Mouse (Mus musculus) heart, embryonic 12.5 days (tissue): ENCODE measurements around the gene Add1. TPM values are rescaled to one million over a fixed set of nuclear protein-coding genes. Genes with fewer than 3 reads are reported as not detected.
"Not testable (repeated sequence)": the region's sequence is repeated elsewhere in the genome, so short reads cannot be mapped to it uniquely, and the experiment has no call there.

Source experiments
- ATAC-seq: fragments of 200-750 bp; cut with Nextera tagmentation; 2 replicates; pipeline ENCODE4 v1.8.0; 2017; ENCODE audit warnings: moderate TSS enrichment, moderate library complexity; ENCODE audit not compliant: insufficient number of reproducible peaks, low FRiP score
- H3K27ac ChIP-seq: fragments of 300-500 bp; sonication (generic); 2 replicates; pipeline ENCODE4 v1.5.1; 2016; ENCODE audit warnings: mild to moderate bottlenecking, moderate library complexity; ENCODE audit not compliant: poor library complexity, severe bottlenecking
- H3K27me3 ChIP-seq: fragments of 300-500 bp; sonication (generic); replicated peaks from 2 replicates; pipeline ENCODE4 v1.6.1; 2016; ENCODE audit warnings: mild to moderate bottlenecking, moderate library complexity
- H3K36me3 ChIP-seq: fragments of 300-500 bp; sonication (generic); 2 replicates; pipeline ENCODE4 v1.6.1; 2016; ENCODE audit warnings: mild to moderate bottlenecking, moderate library complexity
- H3K4me1 ChIP-seq: fragments of 300-500 bp; sonication (generic); replicated peaks from 2 replicates; pipeline ENCODE4 v1.6.1; 2016; ENCODE audit warnings: mild to moderate bottlenecking
- H3K4me2 ChIP-seq: fragments of 300-500 bp; sonication (generic); 2 replicates; pipeline ENCODE4 v1.6.1; 2016; ENCODE audit warnings: mild to moderate bottlenecking, moderate library complexity
- H3K4me3 ChIP-seq: fragments of 300-500 bp; sonication (generic); 2 replicates; pipeline ENCODE4 v1.5.1; 2016; ENCODE audit warnings: mild to moderate bottlenecking
- H3K9ac ChIP-seq: fragments of 300-500 bp; sonication (generic); 2 replicates; pipeline ENCODE4 v1.6.1; 2016; ENCODE audit warnings: mild to moderate bottlenecking, moderate library complexity
- H3K9me3 ChIP-seq: fragments of 300-500 bp; sonication (generic); replicated peaks from 2 replicates; pipeline ENCODE4 v1.6.1; 2016; ENCODE audit warnings: mild to moderate bottlenecking, moderate library complexity
- WGBS: fragments of 180-500 bp; shearing (Covaris S2); methylation state at CpG from one replicate; pipeline ENCODE4 v1.1.7; 2016; 5-methylcytosine and 5-hydroxymethylcytosine counted together
- polyA plus RNA-seq: library from polyadenylated mRNA; unstranded; fragments of >200 nt; fragmentation: Nextera tagmentation; extraction: Ambion mirVana; gene quantifications from 2 replicates; pipeline ENCODE4 v1.2.1, GENCODE M21; 2016

The Add1 gene
- polyA plus RNA-seq, 1 experiment from 2014 or later: 189 TPM

- H3K4me3 ChIP-seq: 0 out of 2 replicates have a peak overlapping the region, but pooled peaks have one; percentile 13
- no peaks in the 10 kb centered on the region for H3K27me3 ChIP-seq
- H3K9me3 ChIP-seq: no peaks in the 10 kb centered on the region
- peak; percentile 78 for ATAC-seq
- H3K36me3 ChIP-seq: peaks cover 6% of the 10 kb centered on the region; the same call in 1 of the 2 replicates
- peaks cover 32% of the 10 kb centered on the region for H3K4me1 ChIP-seq
- H3K9ac ChIP-seq: peak overlapping the region; percentile 16
- 16% methylated on average over 5 of the region's 5 CpGs for WGBS
- H3K27ac ChIP-seq: peak overlapping the region; percentile 76
- H3K4me2 ChIP-seq: peak overlapping the region; percentile 45
Observed at GRCm38 (mm10) chr5:34582314-34582675, 8.8 kb downstream of the Add1 start.

DNA sequence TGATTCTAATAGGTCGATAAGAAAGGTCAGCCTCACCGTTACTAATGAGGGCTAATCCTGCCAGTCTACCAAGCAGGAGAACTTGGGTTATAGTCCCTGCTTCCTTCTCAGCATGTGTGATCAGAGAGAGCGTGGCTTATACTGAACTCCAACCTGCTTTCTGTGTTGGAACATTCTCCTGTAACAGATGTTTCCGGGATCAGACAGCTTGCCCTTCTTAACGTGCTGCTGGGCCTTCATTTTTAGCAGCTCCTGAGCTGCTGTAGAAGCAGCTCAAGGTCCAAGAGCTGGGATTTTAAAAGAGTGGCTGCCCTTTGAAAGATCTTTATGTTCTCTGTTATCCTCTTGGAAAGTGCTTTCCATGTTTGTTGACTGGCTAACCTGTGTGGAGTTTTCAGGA, 11.8 kb downstream of the Add1 start:
- 81% methylated on average over 5 of the region's 5 CpGs for WGBS
- Histone ChIP-seq H3K9me3 (no peaks in the 10 kb centered on the region), H3K27ac (no peak overlapping the region), H3K4me3 (no peak overlapping the region), H3K4me2 (no peak overlapping the region), H3K27me3 (no peaks in the 10 kb centered on the region), H3K4me1 (peaks cover 45% of the 10 kb centered on the region), H3K9ac (no peak overlapping the region), H3K36me3 (no peaks in the 10 kb centered on the region)
- no peak for ATAC-seq

DNA sequence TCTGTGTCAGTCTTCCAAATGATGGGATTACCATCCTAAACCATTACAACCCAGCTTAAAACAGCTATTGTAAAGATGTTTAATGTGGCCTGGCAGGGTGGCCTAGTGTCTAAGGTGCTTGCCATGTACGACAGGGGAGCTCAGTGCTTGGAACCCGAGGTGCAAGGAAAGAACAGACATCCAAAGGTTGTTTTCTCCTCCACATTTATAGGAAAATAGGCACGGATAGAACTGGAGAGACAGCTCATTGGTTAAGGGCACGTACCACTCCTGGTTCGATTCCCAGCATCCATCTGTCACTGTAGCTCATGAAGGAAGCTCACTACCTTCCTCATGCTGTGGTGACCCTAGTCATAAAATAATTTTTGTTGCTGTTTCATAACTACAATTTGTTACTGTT, 14.4 kb downstream of the Add1 start:
- H3K9ac ChIP-seq: no peak overlapping the region
- H3K4me1 ChIP-seq: peaks cover 35% of the 10 kb centered on the region
- H3K36me3 ChIP-seq: no peaks in the 10 kb centered on the region
- H3K4me2 ChIP-seq: no peak overlapping the region
- H3K27ac ChIP-seq: no peak overlapping the region
- no peaks in the 10 kb centered on the region for H3K9me3 ChIP-seq
- no peak for ATAC-seq
- no peak overlapping the region for H3K4me3 ChIP-seq
- no peaks in the 10 kb centered on the region for H3K27me3 ChIP-seq
- 87% methylated on average over 5 of the region's 5 CpGs for whole genome bisulfite sequencing

GRCm38 (mm10) chr5:34590059-34590458, 16.6 kb downstream of the Add1 start:
- Histone ChIP-seq H3K27ac (no peak overlapping the region), H3K9me3 (no peaks in the 10 kb centered on the region), H3K4me2 (no peak overlapping the region), H3K9ac (0 out of 2 replicates have a peak overlapping the region, but pooled peaks have one; percentile 35), H3K27me3 (no peaks in the 10 kb centered on the region), H3K36me3 (peaks cover 12% of the 10 kb centered on the region), H3K4me3 (no peak overlapping the region), H3K4me1 (peaks cover 22% of the 10 kb centered on the region)
- 34% methylated on average over 5 of the region's 5 CpGs for WGBS
- ATAC-seq: no peak

- no peaks in the 10 kb centered on the region for H3K27me3 ChIP-seq
- no peaks in the 10 kb centered on the region for H3K9me3 ChIP-seq
- no peak overlapping the region for H3K4me3 ChIP-seq
- peaks cover 12% of the 10 kb centered on the region for H3K36me3 ChIP-seq
- H3K4me1 ChIP-seq: peaks cover 22% of the 10 kb centered on the region
- H3K4me2 ChIP-seq: no peak overlapping the region
- H3K9ac ChIP-seq: no peak overlapping the region
- 81% methylated on average over 4 of the region's 4 CpGs for WGBS
- no peak for ATAC-seq
- no peak overlapping the region for H3K27ac ChIP-seq
Observed at GRCm38 (mm10) chr5:34590702-34591101, 17.2 kb downstream of the Add1 start.

DNA sequence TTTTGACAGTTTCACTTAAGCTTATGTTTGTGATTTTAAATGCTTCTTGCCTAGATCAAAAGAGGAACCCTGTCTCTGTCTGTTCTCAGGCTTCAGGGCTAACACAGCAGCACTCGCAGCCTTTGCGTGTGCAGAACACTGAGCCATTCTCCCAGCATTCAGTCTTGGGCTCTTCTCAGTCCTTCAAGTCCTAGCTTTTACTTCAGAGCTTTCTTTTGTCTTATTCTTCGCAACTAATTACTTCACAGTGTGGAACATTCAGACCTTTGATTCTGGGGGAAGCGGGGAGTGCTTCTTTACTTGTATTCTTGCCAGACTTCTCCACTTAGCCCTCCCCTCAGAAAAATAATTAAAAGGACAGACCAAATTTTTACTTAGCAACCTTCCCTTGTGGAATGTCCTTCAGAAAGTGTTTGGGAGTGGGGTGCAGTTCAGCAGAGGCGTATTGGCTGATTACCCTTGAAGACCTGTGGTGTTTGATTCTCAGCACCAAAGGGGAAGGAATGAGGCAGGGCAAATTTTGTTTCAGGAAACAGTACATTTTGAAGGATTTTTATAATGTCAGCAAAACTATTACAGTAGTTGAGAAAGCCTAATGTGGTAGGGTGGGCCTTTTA, 18.0 kb downstream of the Add1 start:
- Histone ChIP-seq H3K4me1 (peaks cover 22% of the 10 kb centered on the region), H3K27me3 (no peaks in the 10 kb centered on the region), H3K4me3 (no peak overlapping the region), H3K9ac (no peak overlapping the region), H3K27ac (no peak overlapping the region), H3K4me2 (no peak overlapping the region), H3K9me3 (no peaks in the 10 kb centered on the region), H3K36me3 (peaks cover 12% of the 10 kb centered on the region)
- no peak for ATAC-seq
- WGBS: 84% methylated on average over 5 of the region's 5 CpGs

GRCm38 (mm10) chr5:34592224-34592623, 18.8 kb downstream of the Add1 start:
- WGBS: 81% methylated on average over 5 of the region's 5 CpGs
- not testable (repeated sequence) for ATAC-seq, H3K27ac ChIP-seq, H3K27me3 ChIP-seq, H3K9me3 ChIP-seq, H3K4me2 ChIP-seq, H3K4me3 ChIP-seq, H3K9ac ChIP-seq
- Histone ChIP-seq H3K36me3 (peaks cover 12% of the 10 kb centered on the region), H3K4me1 (peaks cover 18% of the 10 kb centered on the region)

GRCm38 (mm10) chr5:34592666-34593065, 19.2 kb downstream of the Add1 start:
- peaks cover 17% of the 10 kb centered on the region for H3K4me1 ChIP-seq
- no peak for ATAC-seq

GRCm38 (mm10) chr5:34593202-34593727, 19.8 kb downstream of the Add1 start:
- Histone ChIP-seq H3K27me3 (no peaks in the 10 kb centered on the region), H3K4me1 (peaks cover 17% of the 10 kb centered on the region), H3K27ac (no peak overlapping the region), H3K36me3 (peaks cover 20% of the 10 kb centered on the region), H3K4me3 (no peak overlapping the region), H3K9me3 (no peaks in the 10 kb centered on the region), H3K9ac (no peak overlapping the region), H3K4me2 (no peak overlapping the region)
- no peak for ATAC-seq
- WGBS: 93% methylated on average over 9 of the region's 9 CpGs

More at GRCm38 (mm10) chr5:34592666-34593065, 19.2 kb downstream of the Add1 start:
- no peaks in the 10 kb centered on the region for H3K9me3 ChIP-seq
- H3K9ac ChIP-seq: no peak overlapping the region
- H3K27ac ChIP-seq: no peak overlapping the region
- WGBS: 93% methylated on average over 6 of the region's 6 CpGs
- no peaks in the 10 kb centered on the region for H3K27me3 ChIP-seq
- no peak overlapping the region for H3K4me3 ChIP-seq
- H3K36me3 ChIP-seq: peaks cover 14% of the 10 kb centered on the region
- H3K4me2 ChIP-seq: no peak overlapping the region

- Histone ChIP-seq H3K27ac (no peak overlapping the region), H3K9ac (no peak overlapping the region), H3K4me3 (no peak overlapping the region), H3K9me3 (no peaks in the 10 kb centered on the region), H3K36me3 (peaks cover 64% of the 10 kb centered on the region), H3K4me1 (peaks cover 5% of the 10 kb centered on the region), H3K4me2 (no peak overlapping the region), H3K27me3 (no peaks in the 10 kb centered on the region)
- ATAC-seq: no peak
- WGBS: 84% methylated on average over 5 of the region's 5 CpGs
Observed at GRCm38 (mm10) chr5:34604576-34604975, 31.1 kb downstream of the Add1 start.

GRCm38 (mm10) chr5:34607100-34607880, 33.8 kb downstream of the Add1 start:
- no peak overlapping the region for H3K9ac ChIP-seq
- H3K27me3 ChIP-seq: no peaks in the 10 kb centered on the region
- peaks cover 5% of the 10 kb centered on the region for H3K4me1 ChIP-seq
- H3K4me2 ChIP-seq: no peak overlapping the region
- H3K36me3 ChIP-seq: peaks cover 72% of the 10 kb centered on the region
- no peak overlapping the region for H3K27ac ChIP-seq
- H3K4me3 ChIP-seq: no peak overlapping the region
- H3K9me3 ChIP-seq: no peaks in the 10 kb centered on the region
- ATAC-seq: no peak
- 85% methylated on average over 8 of the region's 8 CpGs for WGBS
